Mouse (Mus musculus) lung, embryonic 14.5 days (tissue): ENCODE data around the gene Olfr520. TPM values are rescaled to one million over a fixed set of nuclear protein-coding genes. Genes with fewer than 3 reads are reported as not detected.

Experiments
- ATAC-seq: fragments of 200-750 bp; cut with Nextera tagmentation; 2 replicates; pipeline ENCODE4 v1.8.0; 2017; ENCODE audit warnings: mild to moderate bottlenecking, moderate TSS enrichment, moderate library complexity; ENCODE audit not compliant: insufficient read depth
- DNase-seq: peaks from one replicate; pipeline ENCODE4 v3.0.0-alpha.2; 2015
- H3K27ac ChIP-seq: fragments of 300-500 bp; sonication (generic); 2 replicates; pipeline ENCODE4 v1.5.1; 2014; ENCODE audit warnings: low read depth, mild to moderate bottlenecking, moderate library complexity
- H3K27me3 ChIP-seq: fragments of 300-500 bp; sonication (generic); 2 replicates; pipeline ENCODE4 v1.6.1; 2014; ENCODE audit warnings: low read length, control low read depth; ENCODE audit not compliant: insufficient read depth
- H3K36me3 ChIP-seq: fragments of 300-500 bp; sonication (generic); 2 replicates; pipeline ENCODE4 v1.6.1; 2014; ENCODE audit warnings: control low read depth; ENCODE audit not compliant: insufficient read depth
- H3K4me1 ChIP-seq: fragments of 300-500 bp; sonication (generic); 2 replicates; pipeline ENCODE4 v1.6.1; 2014; ENCODE audit warnings: antibody characterized with exemption, control low read depth; ENCODE audit not compliant: insufficient read depth
- H3K4me2 ChIP-seq: fragments of 300-500 bp; sonication (generic); 2 replicates; pipeline ENCODE4 v1.6.1; 2014; ENCODE audit warnings: mild to moderate bottlenecking
- H3K4me3 ChIP-seq: fragments of 300-500 bp; sonication (generic); 2 replicates; pipeline ENCODE4 v1.5.1; 2014; ENCODE audit warnings: low read depth, low read length
- H3K9ac ChIP-seq: fragments of 300-500 bp; sonication (generic); 2 replicates; pipeline ENCODE4 v1.6.1; 2014
- H3K9me3 ChIP-seq: fragments of 300-500 bp; sonication (generic); 2 replicates; pipeline ENCODE4 v1.6.1; 2016; ENCODE audit warnings: low read depth, low read length, control low read depth
- CTCF ChIP-seq: IDR thresholded peaks from 2 replicates; pipeline ENCODE4 v1.5.1; 2016; ENCODE audit warnings: antibody characterized with exemption, low read depth
- WGBS: fragments of 180-500 bp; shearing (Covaris S2); extraction: QIAGEN DNeasy Blood & Tissue Kit; methylation state at CpG from one replicate; pipeline ENCODE4 v1.1.7; 2014; 5-methylcytosine and 5-hydroxymethylcytosine counted together
- polyA plus RNA-seq: library from polyadenylated mRNA; unstranded; fragments of >200 nt; fragmentation: Nextera tagmentation; extraction: Ambion mirVana; gene quantifications from 2 replicates; pipeline ENCODE4 v1.2.1, GENCODE M21; 2014

The Olfr520 gene
- polyA plus RNA-seq, 1 experiment from 2014 or later, result not detected

GRCm38 (mm10) chr7:99695471-99696057, 34.5 kb upstream of the Olfr520 start:
- H3K9ac ChIP-seq, result no peak overlapping the region
- no peak overlapping the region for H3K4me3 ChIP-seq
- 80% methylated on average over 8 of the region's 8 CpGs for WGBS
- H3K36me3 ChIP-seq, result no peaks in the 10 kb centered on the region
- H3K27me3 ChIP-seq, result no peaks in the 10 kb centered on the region
- DNase-seq, result no peak
- ATAC-seq, result no peak
- no peak overlapping the region for H3K27ac ChIP-seq
- H3K9me3 ChIP-seq, result no peaks in the 10 kb centered on the region
- H3K4me2 ChIP-seq, result no peak overlapping the region
- peaks cover 11% of the 10 kb centered on the region; the same call in 1 of the 2 replicates for H3K4me1 ChIP-seq
- no peak for TF ChIP-seq CTCF

GRCm38 (mm10) chr7:99698576-99698975, 31.5 kb upstream of the Olfr520 start:
- H3K9me3 ChIP-seq, result no peaks in the 10 kb centered on the region
- H3K9ac ChIP-seq, result no peak overlapping the region
- 81% methylated on average over 3 of the region's 3 CpGs for WGBS
- no peaks in the 10 kb centered on the region for H3K36me3 ChIP-seq
- no peak overlapping the region for H3K4me2 ChIP-seq
- no peaks in the 10 kb centered on the region for H3K27me3 ChIP-seq
- TF ChIP-seq CTCF, result no peak
- no peak for DNase-seq
- ATAC-seq, result no peak
- no peak overlapping the region for H3K4me3 ChIP-seq
- peak overlapping the region; percentile 59 for H3K27ac ChIP-seq
- peaks cover 20% of the 10 kb centered on the region for H3K4me1 ChIP-seq

- 38% methylated on average over 3 of the region's 3 CpGs for WGBS
- peak; percentile 23 for DNase-seq
These were observed 31.0 kb upstream of the Olfr520 start for GRCm38 (mm10) chr7:99699106-99699505.

GRCm38 (mm10) chr7:99699709-99700151, 30.3 kb upstream of the Olfr520 start:
- no peaks in the 10 kb centered on the region for H3K36me3 ChIP-seq
- peak; percentile 75 for DNase-seq

More at GRCm38 (mm10) chr7:99699106-99699505, 31.0 kb upstream of the Olfr520 start:
- no peaks in the 10 kb centered on the region for H3K9me3 ChIP-seq
- H3K4me1 ChIP-seq, result peaks cover 20% of the 10 kb centered on the region
- H3K4me2 ChIP-seq, result no peak overlapping the region
- no peak overlapping the region for H3K4me3 ChIP-seq
- no peaks in the 10 kb centered on the region for H3K27me3 ChIP-seq
- H3K27ac ChIP-seq, result peak overlapping the region; percentile 59
- TF ChIP-seq CTCF, result no peak
- H3K9ac ChIP-seq, result no peak overlapping the region
- ATAC-seq, result no peak
- no peaks in the 10 kb centered on the region for H3K36me3 ChIP-seq

GRCm38 (mm10) chr7:99700641-99701040, 29.4 kb upstream of the Olfr520 start:
- ATAC-seq, result no peak
- no peaks in the 10 kb centered on the region for H3K27me3 ChIP-seq
- H3K4me3 ChIP-seq, result no peak overlapping the region
- peaks cover 20% of the 10 kb centered on the region for H3K4me1 ChIP-seq
- DNase-seq, result no peak
- no peak overlapping the region for H3K27ac ChIP-seq
- WGBS, result 64% methylated on average over 4 of the region's 4 CpGs
- no peak for TF ChIP-seq CTCF
- no peaks in the 10 kb centered on the region for H3K36me3 ChIP-seq
- H3K9ac ChIP-seq, result no peak overlapping the region
- H3K4me2 ChIP-seq, result no peak overlapping the region
- no peaks in the 10 kb centered on the region for H3K9me3 ChIP-seq

More at GRCm38 (mm10) chr7:99699709-99700151, 30.3 kb upstream of the Olfr520 start:
- no peak for TF ChIP-seq CTCF
- no peak; the same call in 1 of the 2 replicates for ATAC-seq
- H3K9ac ChIP-seq, result no peak overlapping the region
- no peaks in the 10 kb centered on the region for H3K27me3 ChIP-seq
- no peaks in the 10 kb centered on the region for H3K9me3 ChIP-seq
- 44% methylated on average over 3 of the region's 3 CpGs for WGBS
- H3K4me2 ChIP-seq, result no peak overlapping the region
- no peak overlapping the region for H3K4me3 ChIP-seq
- peak overlapping the region; percentile 36 for H3K27ac ChIP-seq
- H3K4me1 ChIP-seq, result peaks cover 20% of the 10 kb centered on the region

- peaks cover 28% of the 10 kb centered on the region for H3K4me1 ChIP-seq
- no peaks in the 10 kb centered on the region for H3K9me3 ChIP-seq
- H3K4me3 ChIP-seq, result no peak overlapping the region
- DNase-seq (peak; percentile 41), ATAC-seq (no peak)
- no peak overlapping the region for H3K4me2 ChIP-seq
- H3K9ac ChIP-seq, result no peak overlapping the region
- no peak for TF ChIP-seq CTCF
- 21% methylated on average over 6 of the region's 6 CpGs for WGBS
- H3K36me3 ChIP-seq, result no peaks in the 10 kb centered on the region
- no peaks in the 10 kb centered on the region for H3K27me3 ChIP-seq
- H3K27ac ChIP-seq, result no peak overlapping the region
These were observed 27.9 kb upstream of the Olfr520 start for GRCm38 (mm10) chr7:99702201-99702600.

GRCm38 (mm10) chr7:99704736-99705519, 25.1 kb upstream of the Olfr520 start:
- Histone ChIP-seq H3K27me3 (no peaks in the 10 kb centered on the region), H3K9me3 (no peaks in the 10 kb centered on the region), H3K9ac (no peak overlapping the region), H3K4me3 (no peak overlapping the region), H3K27ac (0 out of 2 replicates have a peak overlapping the region, but pooled peaks have one; percentile 24), H3K4me1 (peaks cover 26% of the 10 kb centered on the region), H3K36me3 (no peaks in the 10 kb centered on the region), H3K4me2 (no peak overlapping the region)
- no peak for DNase-seq
- no peak for TF ChIP-seq CTCF
- ATAC-seq, result no peak
- 78% methylated on average over 3 of the region's 3 CpGs for WGBS
